Mouse (Mus musculus) megakaryocyte, embryonic 14.5 days (primary cell): ENCODE results near the gene Dgkg.

Experiments used
- FLI1 ChIP-seq: IDR thresholded peaks from 2 replicates; pipeline ENCODE4 v1.6.1; 2012; ENCODE audit warnings: low read length, inconsistent platforms, mixed read lengths
- GATA1 ChIP-seq: IDR thresholded peaks from 3 replicates; pipeline ENCODE4 v1.6.1; 2012; ENCODE audit warnings: mixed read lengths, low read length, inconsistent platforms, borderline replicate concordance

- TF ChIP-seq GATA1 (no peak), FLI1 (no peak)
Measured at GRCm38 (mm10) chr16:22642054-22642453, 15.0 kb downstream of the Dgkg start.
